Mouse (Mus musculus) heart, embryonic 10.5 days (tissue): ENCODE data around the gene Prkca. TPM values are rescaled to one million over a fixed set of nuclear protein-coding genes. Genes with fewer than 3 reads are reported as not detected.
A peak's percentile ranks its signal among the peaks of the same experiment; 100 is the strongest.

Experiments used
- DNase-seq: peaks from one replicate; pipeline ENCODE4 v3.0.0-alpha.2; 2017; ENCODE audit warnings: low spot score
- H3K27ac ChIP-seq: fragments of 300-500 bp; sonication (generic); 2 replicates; pipeline ENCODE4 v1.5.1; 2016; ENCODE audit warnings: mild to moderate bottlenecking
- H3K27me3 ChIP-seq: fragments of 300-500 bp; sonication (generic); 2 replicates; pipeline ENCODE4 v1.6.1; 2016; ENCODE audit warnings: mild to moderate bottlenecking; ENCODE audit not compliant: poor library complexity, insufficient read depth, severe bottlenecking
- H3K36me3 ChIP-seq: fragments of 300-500 bp; sonication (generic); 2 replicates; pipeline ENCODE4 v1.6.1; 2016; ENCODE audit warnings: mild to moderate bottlenecking, moderate library complexity
- H3K4me1 ChIP-seq: fragments of 300-500 bp; sonication (generic); 2 replicates; pipeline ENCODE4 v1.6.1; 2016; ENCODE audit warnings: mild to moderate bottlenecking
- H3K4me3 ChIP-seq: fragments of 300-500 bp; sonication (generic); 2 replicates; pipeline ENCODE4 v1.5.1; 2016; ENCODE audit warnings: mild to moderate bottlenecking, moderate library complexity
- H3K9me3 ChIP-seq: fragments of 300-500 bp; sonication (generic); 2 replicates; pipeline ENCODE4 v1.6.1; 2016; ENCODE audit warnings: mild to moderate bottlenecking, moderate library complexity
- WGBS: fragments of 180-500 bp; shearing (Covaris S2); methylation state at CpG from one replicate; pipeline ENCODE4 v1.1.7; 2016; 5-methylcytosine and 5-hydroxymethylcytosine counted together
- polyA plus RNA-seq: library from polyadenylated mRNA; unstranded; fragments of >200 nt; fragmentation: Nextera tagmentation; extraction: Ambion mirVana; gene quantifications from 2 replicates; pipeline ENCODE4 v1.2.1, GENCODE M21; 2016

Prkca gene
- polyA plus RNA-seq, 1 experiment from 2014 or later, result 11.3 TPM

GRCm38 (mm10) chr11:108263868-108264267, 79.9 kb downstream of the Prkca start:
- Histone ChIP-seq H3K4me1 (peaks cover 45% of the 10 kb centered on the region), H3K9me3 (no peaks in the 10 kb centered on the region), H3K27ac (no peak overlapping the region), H3K4me3 (no peak overlapping the region), H3K36me3 (no peaks in the 10 kb centered on the region), H3K27me3 (no peaks in the 10 kb centered on the region)
- peak; percentile 91 for DNase-seq
- 23% methylated on average over 1 of the region's 1 CpGs for WGBS

- no peaks in the 10 kb centered on the region for H3K27me3 ChIP-seq
- DNase-seq, result no peak
- H3K4me3 ChIP-seq, result no peak overlapping the region
- 79% methylated on average over 3 of the region's 3 CpGs for WGBS
- H3K4me1 ChIP-seq, result peaks cover 45% of the 10 kb centered on the region
- H3K36me3 ChIP-seq, result no peaks in the 10 kb centered on the region
- H3K9me3 ChIP-seq, result no peaks in the 10 kb centered on the region
- H3K27ac ChIP-seq, result no peak overlapping the region
These were observed 80.3 kb downstream of the Prkca start for GRCm38 (mm10) chr11:108263406-108263805.

- 60% methylated on average over 7 of the region's 7 CpGs for WGBS
These were observed 82.0 kb downstream of the Prkca start for GRCm38 (mm10) chr11:108261751-108262160.

GRCm38 (mm10) chr11:108260775-108261517, 82.8 kb downstream of the Prkca start:
- Histone ChIP-seq H3K27ac (no peak overlapping the region), H3K4me1 (peaks cover 44% of the 10 kb centered on the region), H3K9me3 (no peaks in the 10 kb centered on the region), H3K27me3 (no peaks in the 10 kb centered on the region), H3K36me3 (no peaks in the 10 kb centered on the region), H3K4me3 (no peak overlapping the region)
- 77% methylated on average over 6 of the region's 6 CpGs for WGBS
- DNase-seq, result no peak

More at GRCm38 (mm10) chr11:108261751-108262160, 82.0 kb downstream of the Prkca start:
- H3K27me3 ChIP-seq, result no peaks in the 10 kb centered on the region
- H3K36me3 ChIP-seq, result no peaks in the 10 kb centered on the region
- peaks cover 44% of the 10 kb centered on the region for H3K4me1 ChIP-seq
- no peaks in the 10 kb centered on the region for H3K9me3 ChIP-seq
- no peak for DNase-seq
- H3K27ac ChIP-seq, result no peak overlapping the region
- H3K4me3 ChIP-seq, result no peak overlapping the region

- no peak for DNase-seq
- Histone ChIP-seq H3K36me3 (no peaks in the 10 kb centered on the region), H3K9me3 (no peaks in the 10 kb centered on the region), H3K4me3 (no peak overlapping the region), H3K27me3 (no peaks in the 10 kb centered on the region), H3K27ac (peak overlapping the region; percentile 42; the same call in 1 of the 2 replicates), H3K4me1 (peaks cover 42% of the 10 kb centered on the region)
- 59% methylated on average over 4 of the region's 4 CpGs for WGBS
These were observed 84.3 kb downstream of the Prkca start for GRCm38 (mm10) chr11:108259391-108259790.

- Histone ChIP-seq H3K9me3 (no peaks in the 10 kb centered on the region), H3K4me1 (peaks cover 46% of the 10 kb centered on the region), H3K27me3 (no peaks in the 10 kb centered on the region), H3K27ac (peak overlapping the region; percentile 42; the same call in 1 of the 2 replicates), H3K4me3 (no peak overlapping the region), H3K36me3 (no peaks in the 10 kb centered on the region)
- WGBS, result 59% methylated on average over 5 of the region's 5 CpGs
- DNase-seq, result no peak
These were observed 84.9 kb downstream of the Prkca start for GRCm38 (mm10) chr11:108258811-108259266.

- Histone ChIP-seq H3K4me3 (no peak overlapping the region), H3K4me1 (peaks cover 44% of the 10 kb centered on the region), H3K36me3 (no peaks in the 10 kb centered on the region), H3K27ac (peak overlapping the region; percentile 42), H3K9me3 (no peaks in the 10 kb centered on the region), H3K27me3 (no peaks in the 10 kb centered on the region)
- no peak for DNase-seq
- WGBS, result 58% methylated on average over 8 of the region's 8 CpGs
These were observed 85.8 kb downstream of the Prkca start for GRCm38 (mm10) chr11:108257921-108258320.

GRCm38 (mm10) chr11:108254681-108255080, 89.0 kb downstream of the Prkca start:
- Histone ChIP-seq H3K27ac (no peak overlapping the region), H3K9me3 (no peaks in the 10 kb centered on the region), H3K4me3 (no peak overlapping the region), H3K4me1 (peaks cover 51% of the 10 kb centered on the region), H3K36me3 (no peaks in the 10 kb centered on the region), H3K27me3 (no peaks in the 10 kb centered on the region)
- WGBS, result 77% methylated on average over 5 of the region's 5 CpGs
- DNase-seq, result no peak

GRCm38 (mm10) chr11:108251924-108252775, 91.6 kb downstream of the Prkca start:
- no peaks in the 10 kb centered on the region for H3K27me3 ChIP-seq
- H3K4me1 ChIP-seq, result peaks cover 51% of the 10 kb centered on the region
- 84% methylated on average over 7 of the region's 7 CpGs for WGBS

GRCm38 (mm10) chr11:108250829-108251637, 92.7 kb downstream of the Prkca start:
- Histone ChIP-seq H3K27ac (no peak overlapping the region), H3K27me3 (no peaks in the 10 kb centered on the region), H3K36me3 (no peaks in the 10 kb centered on the region), H3K4me1 (peaks cover 62% of the 10 kb centered on the region), H3K9me3 (no peaks in the 10 kb centered on the region), H3K4me3 (no peak overlapping the region)
- 75% methylated on average over 13 of the region's 13 CpGs for WGBS
- DNase-seq, result no peak

More at GRCm38 (mm10) chr11:108251924-108252775, 91.6 kb downstream of the Prkca start:
- Histone ChIP-seq H3K36me3 (no peaks in the 10 kb centered on the region), H3K9me3 (no peaks in the 10 kb centered on the region), H3K4me3 (no peak overlapping the region), H3K27ac (no peak overlapping the region)
- no peak for DNase-seq

- Histone ChIP-seq H3K36me3 (no peaks in the 10 kb centered on the region), H3K27ac (no peak overlapping the region), H3K4me3 (no peak overlapping the region), H3K4me1 (peaks cover 70% of the 10 kb centered on the region), H3K27me3 (no peaks in the 10 kb centered on the region), H3K9me3 (no peaks in the 10 kb centered on the region)
- no peak for DNase-seq
- 81% methylated on average over 1 of the region's 1 CpGs for WGBS
These were observed 93.5 kb downstream of the Prkca start for GRCm38 (mm10) chr11:108250146-108250635.

- H3K9me3 ChIP-seq, result no peaks in the 10 kb centered on the region
- WGBS, result 57% methylated on average over 5 of the region's 5 CpGs
- peaks cover 75% of the 10 kb centered on the region for H3K4me1 ChIP-seq
- peak overlapping the region; percentile 81; the same call in 1 of the 2 replicates for H3K27ac ChIP-seq
- no peak overlapping the region for H3K4me3 ChIP-seq
- no peaks in the 10 kb centered on the region for H3K27me3 ChIP-seq
- no peak for DNase-seq
- no peaks in the 10 kb centered on the region for H3K36me3 ChIP-seq
These were observed 94.2 kb downstream of the Prkca start for GRCm38 (mm10) chr11:108249487-108249886.
